Mouse (Mus musculus): ENCODE data around the gene Trim24. TPM values are rescaled to one million over a fixed set of nuclear protein-coding genes. Genes with fewer than 3 reads are reported as not detected.

Trim24 gene
- total and polyA plus RNA-seq, 3 experiments, result 13.0 to 35.4 (median 29.2) TPM

- no peak for DNase-seq
- Histone ChIP-seq H3K27ac (no peak overlapping the region), H3K4me3 (no peak overlapping the region), H3K4me1 (ENCODE audit: control insufficient read depth, insufficient read depth, low read length) (no peaks in the 10 kb centered on the region), H3K79me2 (replicated peaks; ENCODE audit: control insufficient read depth, insufficient read depth, low read length) (no peaks in the 10 kb centered on the region), H3K36me3 (ENCODE audit: control insufficient read depth, insufficient read depth, low read length) (no peaks in the 10 kb centered on the region), H3K27me3 (ENCODE audit: control insufficient read depth, insufficient read depth, low read length) (no peaks in the 10 kb centered on the region), H3K9ac (ENCODE audit: low read depth, low read length) (no peak overlapping the region)
- intact Hi-C loops (cut with DNase I), result no loop called here
- no peak for TF ChIP-seq EP300 (IDR thresholded peaks at IDR 0.05; ENCODE audit: insufficient read depth, low read depth, low read length)
- TF ChIP-seq CTCF (IDR thresholded peaks at IDR 0.05), result no peak
- 56% methylated on average over 7 of the region's 7 CpGs for WGBS
These were observed 7.7 kb upstream of the Trim24 start for GRCm38 (mm10) chr6:37862893-37863292.

GRCm38 (mm10) chr6:37863961-37864730 is 6.5 kb upstream of the Trim24 start:
- DNase-seq, result no peak
- 91% methylated on average over 2 of the region's 2 CpGs for WGBS
- Histone ChIP-seq H3K79me2 (replicated peaks; ENCODE audit: control insufficient read depth, insufficient read depth, low read length) (no peaks in the 10 kb centered on the region), H3K27me3 (ENCODE audit: control insufficient read depth, insufficient read depth, low read length) (no peaks in the 10 kb centered on the region), H3K9ac (ENCODE audit: low read depth, low read length) (no peak overlapping the region), H3K27ac (no peak overlapping the region), H3K4me3 (no peak overlapping the region), H3K4me1 (ENCODE audit: control insufficient read depth, insufficient read depth, low read length) (no peaks in the 10 kb centered on the region), H3K36me3 (ENCODE audit: control insufficient read depth, insufficient read depth, low read length) (no peaks in the 10 kb centered on the region)
- TF ChIP-seq EP300 (IDR thresholded peaks at IDR 0.05; ENCODE audit: insufficient read depth, low read depth, low read length) (no peak), POLR2A (IDR thresholded peaks at IDR 0.05; ENCODE audit: insufficient read depth, low read depth, low read length) (no peak), CTCF (IDR thresholded peaks at IDR 0.05) (no peak)
- intact Hi-C loops (cut with DNase I), result no loop called here

GRCm38 (mm10) chr6:37871137-37871851 is 683 bp downstream of the Trim24 start:
- H3K27ac ChIP-seq, result peak overlapping the region; percentile 95
- intact Hi-C loops (cut with DNase I), result loop anchor here (5.0 to 10.0 kb wide), 3 partner anchors 71 to 279 kb away; no protein-coding TSS in a partner anchor
- H3K79me2 ChIP-seq (replicated peaks; ENCODE audit: control insufficient read depth, insufficient read depth, low read length), result peaks cover 5% of the 10 kb centered on the region; the same call in 1 of the 2 replicates
- TF ChIP-seq POLR2A (IDR thresholded peaks at IDR 0.05; ENCODE audit: insufficient read depth, low read depth, low read length), result no peak
- peak; percentile 11; the same call in 1 of the 2 replicates for TF ChIP-seq CTCF (IDR thresholded peaks at IDR 0.05)
- H3K27me3 ChIP-seq (ENCODE audit: control insufficient read depth, insufficient read depth, low read length), result no peaks in the 10 kb centered on the region
- WGBS, result under 1% methylated on average over 68 of the region's 70 CpGs
- H3K36me3 ChIP-seq (ENCODE audit: control insufficient read depth, insufficient read depth, low read length), result peaks cover 2% of the 10 kb centered on the region; the same call in 1 of the 2 replicates
- H3K4me3 ChIP-seq, result peak overlapping the region; percentile 70
- DNase-seq, result peak in 1 of 2 experiments; percentile 69
- no peaks in the 10 kb centered on the region for H3K4me1 ChIP-seq (ENCODE audit: control insufficient read depth, insufficient read depth, low read length)
- peak overlapping the region; percentile 90 for H3K9ac ChIP-seq (ENCODE audit: low read depth, low read length)

- Histone ChIP-seq H3K27ac (no peak overlapping the region), H3K4me3 (no peak overlapping the region), H3K79me2 (replicated peaks; ENCODE audit: control insufficient read depth, insufficient read depth, low read length) (peaks cover 7% of the 10 kb centered on the region; the same call in 1 of the 2 replicates), H3K36me3 (ENCODE audit: control insufficient read depth, insufficient read depth, low read length) (peaks cover 6% of the 10 kb centered on the region), H3K27me3 (ENCODE audit: control insufficient read depth, insufficient read depth, low read length) (no peaks in the 10 kb centered on the region), H3K4me1 (ENCODE audit: control insufficient read depth, insufficient read depth, low read length) (no peaks in the 10 kb centered on the region), H3K9ac (ENCODE audit: low read depth, low read length) (no peak overlapping the region)
- no peak for DNase-seq
- TF ChIP-seq POLR2A (IDR thresholded peaks at IDR 0.05; ENCODE audit: insufficient read depth, low read depth, low read length) (no peak), EP300 (IDR thresholded peaks at IDR 0.05; ENCODE audit: insufficient read depth, low read depth, low read length) (no peak)
- 95% methylated on average over 1 of the region's 1 CpGs for WGBS
- intact Hi-C loops (cut with DNase I), result loop anchor here (5.0 to 10.0 kb wide), 3 partner anchors 69 to 281 kb away; no protein-coding TSS in a partner anchor
These were observed 2.2 kb downstream of the Trim24 start for GRCm38 (mm10) chr6:37872861-37873260.

- peaks cover 9% of the 10 kb centered on the region for H3K36me3 ChIP-seq (ENCODE audit: control insufficient read depth, insufficient read depth, low read length)
- no peak for DNase-seq
- no peaks in the 10 kb centered on the region for H3K27me3 ChIP-seq (ENCODE audit: control insufficient read depth, insufficient read depth, low read length)
- intact Hi-C loops (cut with DNase I), result loop anchor here (5.0 to 10.0 kb wide), 3 partner anchors 69 to 281 kb away; no protein-coding TSS in a partner anchor
- TF ChIP-seq EP300 (IDR thresholded peaks at IDR 0.05; ENCODE audit: insufficient read depth, low read depth, low read length) (no peak), CTCF (IDR thresholded peaks at IDR 0.05) (no peak), POLR2A (IDR thresholded peaks at IDR 0.05; ENCODE audit: insufficient read depth, low read depth, low read length) (no peak)
- no peak overlapping the region for H3K9ac ChIP-seq (ENCODE audit: low read depth, low read length)
- H3K27ac ChIP-seq, result no peak overlapping the region
- H3K79me2 ChIP-seq (replicated peaks; ENCODE audit: control insufficient read depth, insufficient read depth, low read length), result peaks cover 7% of the 10 kb centered on the region; the same call in 1 of the 2 replicates
- no peak overlapping the region for H3K4me3 ChIP-seq
- H3K4me1 ChIP-seq (ENCODE audit: control insufficient read depth, insufficient read depth, low read length), result no peaks in the 10 kb centered on the region; the same call in 1 of the 2 replicates
These were observed 3.1 kb downstream of the Trim24 start for GRCm38 (mm10) chr6:37873731-37874130.

Measured in heart, adult 2 months (tissue).